Mouse (Mus musculus) MN1 (cell line): ENCODE data around the gene Map3k6.

Experiments used
- DNase-seq: peaks from one replicate; pipeline ENCODE4 v3.0.0-alpha.2; 2016; ENCODE audit warnings: low spot score

Gene Map3k6

DNA sequence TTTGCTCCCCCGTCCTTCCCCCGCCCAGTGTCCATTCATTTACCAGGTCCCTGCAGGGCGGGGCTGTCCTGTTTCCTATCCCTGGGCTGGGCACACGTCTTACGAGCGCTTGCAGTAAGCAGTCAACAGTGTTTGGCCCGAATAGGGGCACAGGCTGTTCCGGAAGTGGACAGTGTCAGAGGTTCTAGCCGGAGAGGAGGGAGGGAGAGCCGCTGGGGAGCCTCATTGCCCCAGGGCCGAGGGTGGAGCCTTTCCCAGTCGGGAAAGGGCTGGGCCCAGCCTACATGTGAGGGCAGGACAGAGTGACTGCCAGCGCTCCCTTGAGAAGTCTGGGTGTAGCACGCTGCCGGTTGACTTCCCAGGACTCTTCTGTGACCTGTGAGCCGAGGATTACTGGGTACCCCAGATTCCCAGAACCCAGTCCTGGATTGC lies at the start of gene Map3k6:
Map3k6 (plus strand) TSS at position 329 of the 432 bp plus-strand sequence.
- DNase-seq: peak; percentile 83

DNA sequence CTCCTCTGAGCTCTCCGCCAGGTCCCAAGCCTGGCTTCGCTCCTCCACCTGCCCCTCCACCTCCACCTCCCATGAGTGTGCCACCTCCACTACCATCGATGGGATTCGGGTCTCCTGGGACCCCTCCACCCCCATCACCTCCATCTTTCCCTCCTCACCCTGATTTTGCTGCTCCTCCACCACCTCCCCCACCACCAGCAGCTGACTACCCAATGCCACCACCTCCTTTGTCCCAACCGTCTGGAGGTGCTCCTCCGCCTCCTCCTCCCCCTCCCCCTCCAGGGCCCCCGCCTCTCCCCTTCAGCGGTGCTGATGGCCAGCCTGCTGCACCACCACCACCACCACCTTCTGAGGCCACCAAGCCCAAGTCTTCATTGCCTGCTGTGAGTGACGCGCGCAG lies 46.1 kb upstream of the Map3k6 start:
- no peak for DNase-seq

DNA sequence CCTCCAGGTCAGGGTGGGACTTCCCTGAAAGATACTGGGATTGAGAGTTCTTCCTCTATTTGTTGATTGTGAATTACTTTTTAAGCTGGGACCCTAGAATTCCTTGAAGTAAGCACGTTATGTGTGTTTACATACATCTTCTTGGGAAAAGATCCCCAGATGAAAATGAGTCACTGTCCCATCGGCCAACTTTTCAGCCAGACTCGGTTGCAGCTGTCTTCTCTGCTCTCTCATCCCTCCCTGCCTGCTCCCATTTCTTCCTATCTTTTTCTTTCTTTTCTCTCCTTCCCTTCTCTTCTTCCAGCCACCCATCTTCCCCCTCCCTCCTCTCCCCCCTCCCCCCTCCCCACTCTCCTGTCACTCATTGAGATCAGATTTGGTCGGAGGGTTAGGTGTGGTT lies 45.6 kb upstream of the Map3k6 start:
- DNase-seq: no peak

DNA sequence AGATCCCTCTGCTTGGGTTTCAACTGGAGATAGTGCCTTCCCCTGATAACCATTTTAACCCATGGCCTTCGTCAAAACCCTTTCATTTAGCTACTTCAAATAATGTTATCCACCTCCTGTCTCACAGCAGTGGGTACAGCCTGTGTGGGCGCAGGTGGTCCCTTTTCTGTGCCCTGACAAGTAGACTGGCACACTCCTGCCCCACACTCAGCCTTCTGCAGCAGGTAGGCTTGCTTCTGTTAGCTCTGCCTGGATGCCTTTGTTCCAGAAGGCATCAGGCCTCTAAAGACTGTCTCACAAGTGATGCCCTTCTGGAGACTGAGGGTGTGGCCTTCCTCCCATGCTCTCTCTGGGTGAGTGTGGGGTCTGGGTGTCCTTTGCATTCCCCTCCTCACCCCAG lies 44.5 kb upstream of the Map3k6 start:
- DNase-seq: no peak

DNA sequence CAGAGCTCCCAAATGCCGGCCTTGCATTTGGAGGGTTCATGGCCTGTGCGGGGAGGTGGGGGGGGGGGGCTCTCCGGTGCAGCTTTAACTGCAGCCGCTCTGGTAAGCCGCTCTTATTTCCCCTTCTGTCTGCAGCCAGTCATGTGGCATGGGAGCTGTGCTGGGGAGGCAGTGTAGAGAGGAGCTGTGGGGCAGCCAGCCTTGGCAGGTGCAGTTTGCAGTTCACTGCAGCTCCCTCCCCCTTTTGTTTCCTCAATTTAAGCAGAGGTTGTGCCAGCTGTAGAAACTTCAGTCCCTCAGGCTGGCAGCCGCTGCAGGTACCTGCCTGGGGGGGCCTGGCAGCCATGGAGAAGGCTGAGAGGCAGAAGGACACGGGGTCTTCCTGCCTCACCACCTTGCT lies 43.8 kb upstream of the Map3k6 start:
- DNase-seq: no peak

DNA sequence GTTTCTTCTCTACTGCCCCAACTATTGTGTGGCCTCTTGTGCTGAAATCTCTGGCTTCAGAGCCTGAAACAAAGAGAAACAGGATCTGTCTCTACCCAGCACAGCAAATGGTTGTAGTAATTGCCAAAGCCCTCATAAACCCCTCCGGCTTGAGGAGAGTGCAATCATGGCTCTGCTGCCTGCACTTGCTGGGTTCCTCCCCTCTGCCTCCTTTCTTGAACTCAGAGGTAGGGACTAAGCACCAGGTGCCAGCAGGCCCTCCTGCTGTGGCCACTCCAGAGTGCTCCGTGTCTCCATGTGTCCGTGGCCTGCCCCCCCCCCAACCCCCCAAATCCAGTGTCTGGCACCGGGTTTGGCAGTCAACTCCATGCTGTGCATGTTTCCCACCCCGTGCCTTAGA lies 43.3 kb upstream of the Map3k6 start:
- DNase-seq: no peak

DNA sequence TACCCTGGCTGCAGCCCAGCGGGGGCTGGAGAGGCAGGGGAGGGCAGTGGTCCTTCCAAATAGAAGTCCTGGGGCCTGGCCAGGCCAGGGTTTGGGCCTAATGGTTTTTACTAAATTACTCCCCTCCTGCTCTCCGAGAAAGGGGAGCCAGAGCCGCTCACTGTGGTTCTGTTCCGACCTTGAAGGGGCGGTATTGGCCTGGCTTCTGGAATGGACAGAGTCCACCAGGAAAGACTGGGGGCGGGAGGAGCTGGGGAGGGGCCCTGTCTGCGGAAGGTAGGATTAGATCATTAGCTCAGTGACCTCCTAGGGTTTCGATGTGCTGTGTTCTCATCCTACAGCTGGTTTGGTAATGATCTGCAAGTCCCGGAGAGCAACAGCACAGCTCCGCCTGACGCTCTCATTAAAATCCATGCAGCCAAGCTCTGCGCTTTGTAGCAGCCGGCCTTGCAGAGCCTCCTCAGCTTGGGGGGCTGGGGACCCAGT lies 42.8 kb upstream of the Map3k6 start:
- DNase-seq: no peak

DNA sequence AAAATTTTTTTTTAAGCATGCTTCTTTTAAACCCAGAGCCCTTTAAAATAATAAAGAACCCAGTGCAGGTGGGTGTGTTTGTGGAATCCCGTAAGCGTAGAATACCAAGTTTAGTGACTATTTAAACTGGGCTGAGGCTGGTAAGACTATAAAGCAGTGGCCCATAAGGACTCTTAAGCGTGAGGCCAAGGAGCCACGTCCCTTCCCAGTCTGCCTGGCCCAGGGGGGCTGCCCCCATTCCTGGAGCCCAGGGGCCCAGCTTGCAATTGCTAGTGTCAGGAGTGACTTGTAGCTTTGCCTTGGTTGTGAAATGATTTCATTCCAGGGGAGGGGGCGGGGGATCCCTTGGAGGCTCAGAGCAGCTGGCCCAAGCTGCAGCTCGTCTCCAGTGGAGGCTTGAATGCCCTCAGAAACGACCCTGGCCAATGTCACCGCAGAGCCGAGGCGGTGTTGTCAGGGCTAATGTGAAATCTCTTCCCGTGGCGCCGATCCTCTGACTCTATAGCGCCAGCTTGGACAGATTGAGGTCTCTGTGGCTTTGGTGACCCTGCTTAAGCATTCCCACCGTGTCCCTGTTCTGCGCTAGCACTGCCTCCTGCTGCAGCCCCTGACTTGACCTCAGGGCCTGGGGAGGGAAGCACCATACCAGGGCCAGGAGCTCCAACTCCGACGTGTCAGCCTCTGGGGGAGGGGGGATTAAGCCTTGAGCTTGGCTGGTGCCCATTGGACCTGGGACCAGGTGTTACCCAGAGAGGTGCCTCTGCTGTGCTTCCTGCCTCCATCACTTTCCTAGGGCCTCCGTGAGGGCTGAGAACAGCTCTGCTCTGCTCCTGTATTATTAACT lies 42.1 kb upstream of the Map3k6 start:
- peak; percentile 46 for DNase-seq

DNA sequence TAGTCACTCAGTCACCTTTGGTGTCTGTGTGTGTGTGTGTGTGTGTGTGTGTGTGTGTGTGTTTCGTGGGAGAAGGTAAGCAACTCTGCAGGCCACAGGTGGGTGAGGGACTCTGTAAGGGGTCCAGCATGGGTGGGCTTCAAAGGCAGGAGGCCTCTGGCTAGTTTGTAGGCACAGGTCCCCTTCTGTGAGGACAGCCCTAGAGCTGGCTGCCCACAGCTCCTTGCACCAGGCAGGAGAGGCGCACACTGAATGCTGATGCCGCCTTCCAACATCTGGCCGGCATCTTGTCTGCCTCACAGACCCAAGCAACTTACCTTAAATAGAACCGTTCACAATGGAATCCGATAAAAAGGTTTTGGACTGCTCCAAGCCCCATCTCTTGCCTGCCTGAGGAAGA lies 40.9 kb upstream of the Map3k6 start:
- DNase-seq: no peak

DNA sequence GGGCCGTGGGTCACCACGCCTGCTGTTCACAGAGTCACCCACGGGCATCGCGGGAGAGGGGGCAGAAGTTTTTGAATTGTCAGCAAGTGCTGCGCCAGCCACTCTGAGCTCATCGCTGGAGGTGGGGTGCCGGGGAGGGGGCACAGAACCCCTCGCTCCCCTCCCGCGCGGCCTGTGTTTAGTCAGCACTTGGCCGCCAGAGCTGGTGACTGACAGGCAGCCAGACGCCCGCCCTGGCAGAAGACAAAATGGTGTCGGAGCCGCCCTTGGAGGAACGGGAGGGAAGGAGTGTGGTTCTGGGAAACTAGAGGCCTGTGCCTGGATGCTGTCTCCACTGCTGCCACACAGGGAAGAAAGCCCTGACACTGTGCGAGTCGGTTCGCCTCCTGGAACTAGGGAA lies 40.3 kb upstream of the Map3k6 start:
- DNase-seq: no peak

DNA sequence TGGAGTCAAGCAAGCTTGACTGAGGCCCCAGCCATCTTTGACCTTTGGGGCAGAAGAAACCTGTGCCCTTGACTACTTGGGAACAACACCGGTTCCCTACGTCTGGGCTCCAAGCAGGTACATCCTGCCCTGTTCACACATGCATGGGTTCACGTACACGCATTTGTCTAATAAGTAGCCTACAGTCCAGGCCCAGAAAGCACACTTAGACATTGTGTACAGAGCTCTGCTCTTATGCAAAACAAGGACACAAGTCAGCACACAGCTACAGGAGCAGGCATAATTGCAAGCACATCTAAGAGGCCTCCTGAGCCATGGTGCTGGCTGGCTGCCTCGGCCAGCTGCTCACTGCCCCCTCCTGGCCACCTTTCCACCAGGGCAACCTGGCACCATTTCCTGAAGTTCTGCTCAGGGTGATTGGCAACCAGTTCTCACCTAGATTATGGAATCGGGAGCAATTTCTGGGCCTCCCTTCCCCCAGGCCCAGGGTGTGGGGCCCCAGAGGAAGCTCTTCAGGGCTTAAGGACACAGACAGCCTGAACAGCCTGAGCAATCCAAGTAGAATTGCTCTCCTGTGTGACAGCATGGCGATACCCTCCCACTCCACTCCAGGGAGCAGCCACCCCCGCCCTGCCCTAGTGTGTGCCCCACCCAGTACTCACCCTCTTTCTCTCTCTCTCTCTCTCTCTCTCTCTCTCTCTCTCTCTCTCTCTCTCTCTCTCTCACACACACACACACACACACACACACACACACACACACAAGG lies 39.4 kb upstream of the Map3k6 start:
- DNase-seq: peak; percentile 80

DNA sequence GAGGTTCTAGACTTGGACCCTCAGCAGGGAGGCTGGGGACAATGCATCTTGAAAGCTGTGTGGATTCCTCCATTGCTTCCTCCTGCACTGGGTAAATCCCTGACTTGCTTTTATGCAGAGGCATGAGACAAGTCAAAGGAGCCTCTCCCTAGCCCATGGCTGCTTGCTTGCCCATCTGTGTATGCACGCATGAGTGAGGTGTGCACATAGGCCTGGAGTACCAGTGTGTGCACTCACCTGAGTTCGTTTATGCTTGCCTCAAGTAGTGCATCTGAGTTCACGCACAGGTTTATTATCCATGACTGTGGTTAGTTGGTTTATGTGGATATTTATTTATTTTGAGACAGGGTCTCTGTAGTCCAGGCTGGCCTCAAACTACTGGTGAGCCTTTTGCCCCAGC lies 38.4 kb upstream of the Map3k6 start:
- no peak for DNase-seq

DNA sequence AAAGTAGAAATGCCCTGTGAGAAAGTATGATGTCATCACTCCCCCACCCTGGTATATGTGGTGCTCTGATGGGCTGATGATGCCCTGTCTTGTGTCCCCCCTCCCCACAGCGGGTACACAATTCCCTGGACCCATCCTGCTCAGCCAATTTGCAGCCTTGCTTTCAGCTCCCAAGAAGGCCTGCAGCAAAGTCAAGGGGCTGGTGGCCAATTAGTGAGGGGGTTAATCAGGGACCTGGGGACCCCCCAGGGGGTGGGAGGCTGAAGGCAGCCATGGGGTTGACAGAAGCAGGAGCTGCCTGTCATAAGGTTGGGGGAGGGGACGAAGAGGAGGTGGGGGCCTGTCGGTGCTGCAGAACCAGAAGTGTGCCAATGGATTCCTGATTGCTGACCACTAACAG lies 37.0 kb upstream of the Map3k6 start:
- no peak for DNase-seq

DNA sequence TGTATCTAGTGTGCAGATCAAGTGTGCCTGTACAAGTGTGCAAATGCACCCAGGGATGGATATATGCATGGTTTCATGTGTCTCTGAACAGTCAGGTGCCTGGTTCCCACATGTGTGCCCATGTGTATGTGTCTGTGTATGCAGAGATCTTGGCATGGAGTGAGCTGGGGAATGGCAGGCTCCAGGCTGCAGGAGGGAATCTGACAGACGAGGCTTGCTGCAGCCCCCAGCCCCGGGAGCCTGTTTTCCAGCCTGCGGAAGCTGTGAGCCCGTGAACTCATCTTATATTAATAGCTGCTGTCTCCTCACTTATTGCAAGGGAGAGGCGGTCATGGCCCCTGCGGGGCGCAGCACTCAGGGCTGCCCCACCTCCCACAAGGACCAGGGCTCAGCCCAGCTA lies 36.2 kb upstream of the Map3k6 start:
- no peak for DNase-seq

DNA sequence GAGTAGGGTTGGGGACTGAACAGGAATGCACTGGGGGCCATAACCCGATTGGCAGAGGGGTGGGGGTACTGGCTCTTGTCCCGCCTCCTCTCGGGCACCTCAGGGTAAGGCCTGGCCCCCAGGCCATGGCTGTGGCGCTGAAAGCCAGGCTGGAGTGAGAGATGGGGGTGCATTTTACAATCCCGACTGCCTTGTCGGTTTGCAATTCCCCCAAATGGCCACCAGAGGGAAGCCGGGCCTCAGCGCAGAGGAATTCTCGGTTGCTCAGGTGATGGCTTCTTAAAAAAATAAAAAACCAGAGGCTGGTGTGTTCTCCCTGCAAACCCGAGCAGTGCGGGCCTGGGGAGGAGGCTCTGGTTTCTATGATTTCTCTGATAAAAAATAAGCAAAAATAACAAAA lies 31.3 kb upstream of the Map3k6 start:
- peak; percentile 82 for DNase-seq

DNA sequence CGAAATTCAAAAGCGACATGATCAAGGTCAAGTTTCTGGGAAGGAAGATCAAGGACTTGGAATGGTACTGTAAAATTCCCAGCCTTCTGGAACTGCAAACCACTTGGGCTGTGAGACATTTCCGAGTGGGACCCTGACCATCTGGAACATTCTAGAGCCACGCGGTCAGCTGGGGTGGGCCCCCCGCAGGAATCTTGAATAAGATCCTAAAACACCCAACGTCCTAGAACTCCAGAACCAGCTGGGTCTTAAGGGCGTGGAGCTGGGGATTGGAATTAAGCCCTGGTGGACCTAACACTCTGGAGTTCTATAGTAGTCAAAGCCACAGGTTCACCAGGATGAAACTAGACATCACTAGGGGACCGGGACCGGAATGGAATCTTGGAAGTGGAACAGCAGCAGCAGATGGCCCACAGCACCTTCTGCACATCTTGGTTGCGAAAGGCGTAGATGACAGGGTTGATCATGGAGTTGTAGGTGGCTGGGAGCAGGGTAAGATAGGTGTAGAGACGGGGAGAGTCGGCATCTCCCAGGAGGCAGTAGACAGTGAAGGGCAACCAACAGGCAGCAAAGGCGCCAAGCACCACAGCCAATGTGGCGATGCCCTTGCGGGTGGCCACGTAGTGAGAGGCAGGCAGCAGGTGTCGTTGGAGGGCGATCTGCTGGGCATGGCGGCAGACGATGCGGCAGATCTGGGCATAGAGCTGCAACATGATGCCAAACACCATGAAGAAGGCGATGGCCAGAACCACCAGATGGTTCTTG lies 30.4 kb upstream of the Map3k6 start:
- no peak for DNase-seq

DNA sequence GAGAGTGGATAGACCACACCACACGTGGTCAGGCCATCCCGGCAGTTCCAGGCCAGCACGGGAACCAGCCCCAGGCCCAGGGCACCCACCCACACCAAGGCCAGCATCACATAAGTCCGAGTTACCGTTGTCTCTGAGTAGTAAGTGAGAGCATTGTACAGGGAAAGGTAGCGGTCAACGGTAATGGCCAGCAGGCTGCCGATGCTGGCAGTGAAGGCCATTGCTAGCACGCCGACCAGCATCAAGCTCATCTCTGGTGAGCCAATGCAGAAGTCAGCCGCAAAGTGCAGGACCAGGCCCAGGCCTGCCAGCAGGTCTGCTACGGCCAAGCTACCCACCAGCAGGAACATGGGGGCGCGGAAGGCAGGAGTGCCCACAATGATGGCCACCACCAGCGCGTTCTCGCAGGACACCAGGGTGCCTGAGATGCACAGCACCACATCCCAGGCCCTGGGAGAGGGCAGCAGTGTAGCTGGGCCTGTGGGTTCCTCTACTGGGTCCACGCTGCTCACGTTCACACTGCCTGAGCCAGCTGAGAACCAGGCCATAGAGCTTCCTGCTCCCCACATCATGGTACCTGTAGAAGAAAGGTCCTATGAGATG lies 29.7 kb upstream of the Map3k6 start:
- DNase-seq: no peak

DNA sequence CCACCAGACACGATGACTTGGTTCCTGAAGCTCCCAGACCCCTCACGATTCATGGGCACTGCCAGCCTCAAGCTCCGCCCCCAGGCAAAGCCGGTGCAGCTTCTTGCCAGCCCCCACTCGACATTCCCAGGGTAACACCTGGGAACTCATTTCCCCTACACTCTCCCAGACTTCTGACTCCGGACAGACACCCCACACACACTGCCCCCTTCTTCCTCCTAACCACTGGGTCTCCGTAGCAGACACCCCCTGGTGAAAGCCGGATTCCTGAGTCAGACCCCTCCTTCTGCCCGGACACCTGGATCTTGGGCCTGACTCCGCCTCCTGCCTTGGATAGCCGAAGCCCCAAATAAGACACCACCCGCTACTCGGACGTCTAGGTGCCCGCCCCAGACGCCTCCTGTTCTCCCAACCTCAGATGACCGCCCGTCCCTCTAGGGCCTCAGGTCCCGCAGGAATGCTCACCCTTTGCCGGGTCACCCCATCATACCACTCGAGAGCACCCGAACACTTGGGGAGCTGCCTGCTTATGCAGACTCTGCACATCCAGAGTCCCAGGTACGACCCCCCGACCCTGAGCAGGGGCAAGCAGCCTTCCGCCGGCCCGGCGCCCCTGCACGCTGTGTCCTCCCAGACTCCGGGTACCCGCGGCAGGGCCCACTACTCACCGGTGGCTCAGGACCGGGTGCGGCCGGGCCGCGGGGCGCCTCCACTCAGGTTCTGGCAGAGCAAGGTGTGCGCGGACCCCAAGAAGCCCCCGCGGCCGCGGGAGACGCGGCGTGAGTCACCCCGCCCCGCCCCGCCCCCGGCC lies 28.7 kb upstream of the Map3k6 start, which contains the start of the genes Cd164l2 and Gpr3:
Cd164l2 (plus strand) TSS at position 381 of the 811 bp plus-strand sequence.
Gpr3 (minus strand) TSS at position 786 of the 811 bp plus-strand sequence.
- DNase-seq: peak; percentile 45

DNA sequence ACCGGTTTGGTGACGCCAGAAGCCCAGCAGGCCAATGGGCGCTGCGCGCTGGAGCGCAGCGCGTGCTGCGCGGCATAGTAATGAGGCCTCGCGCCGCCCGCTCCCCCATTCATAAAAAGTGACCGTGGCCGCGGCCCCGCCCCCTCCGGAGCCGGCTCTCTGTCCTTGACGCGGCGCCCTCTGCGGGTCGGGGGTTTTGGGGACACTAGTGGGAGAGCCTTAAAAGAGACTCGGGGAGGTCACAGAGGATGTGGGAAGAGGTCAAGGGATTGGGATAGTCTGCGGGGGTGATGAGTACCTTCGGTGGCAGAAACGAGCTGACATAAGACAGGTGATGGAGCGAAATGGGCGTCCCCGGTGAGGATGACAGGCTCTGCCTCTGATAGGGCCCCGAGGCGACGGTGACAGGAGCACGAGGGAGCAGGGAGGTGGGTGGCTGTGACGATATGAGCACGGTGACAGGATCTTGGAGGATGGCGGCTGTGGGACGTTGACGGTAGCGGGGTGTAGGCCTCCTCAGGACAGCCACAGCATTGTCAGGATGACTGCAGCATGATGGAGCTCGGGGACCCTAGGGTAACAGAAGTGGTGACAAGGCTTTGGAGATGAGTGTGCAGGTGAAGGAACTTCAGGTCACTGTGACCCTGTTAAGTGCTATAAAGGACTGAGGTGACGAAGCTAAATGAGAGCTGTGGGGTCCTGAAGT lies 27.9 kb upstream of the Map3k6 start:
- peak; percentile 94 for DNase-seq

DNA sequence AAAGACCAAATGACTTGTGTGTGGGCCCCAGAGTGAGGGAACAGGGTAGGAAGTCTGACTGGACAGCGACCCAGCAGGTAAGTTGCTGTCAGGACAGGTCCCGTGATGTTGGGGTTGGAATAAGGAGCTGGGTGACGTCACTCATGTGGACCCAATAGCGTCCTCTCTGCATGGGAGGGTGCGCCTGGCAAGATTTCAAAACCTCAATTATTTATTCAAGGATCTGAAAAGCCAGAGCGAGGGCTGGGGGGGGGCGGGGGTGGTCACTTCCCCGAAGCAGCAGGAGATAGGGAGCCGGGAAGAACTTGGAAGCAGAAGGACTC lies 27.4 kb upstream of the Map3k6 start:
- peak; percentile 84 for DNase-seq

DNA sequence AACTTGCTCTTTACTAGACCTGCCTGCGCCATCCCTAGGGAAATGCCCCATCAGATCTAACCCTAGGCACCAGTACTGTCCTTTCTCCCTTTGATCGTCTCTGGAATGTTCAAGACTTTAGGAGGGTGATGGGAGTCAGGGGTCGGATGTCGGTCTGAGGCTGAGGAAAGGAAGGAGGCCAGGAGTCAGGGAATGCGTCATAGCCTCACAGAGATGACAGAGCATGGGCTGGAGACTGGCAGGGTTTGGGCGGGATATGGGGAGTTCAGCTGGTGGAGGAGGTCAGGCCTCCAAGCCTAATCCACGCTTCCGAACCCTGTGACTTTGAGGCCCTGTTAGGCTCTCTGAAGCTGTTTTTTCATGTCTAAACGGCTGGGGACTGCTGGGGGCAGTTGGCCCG lies 27.0 kb upstream of the Map3k6 start:
- peak; percentile 67 for DNase-seq
